Mouse (Mus musculus): ENCODE data around the gene Il1rap.

The Il1rap gene

GRCm38 (mm10) chr16:26612499-26613220, 31.2 kb downstream of the Il1rap start:
- DNase-seq (ENCODE audit: low read depth, low spot score), result no peak

DNA sequence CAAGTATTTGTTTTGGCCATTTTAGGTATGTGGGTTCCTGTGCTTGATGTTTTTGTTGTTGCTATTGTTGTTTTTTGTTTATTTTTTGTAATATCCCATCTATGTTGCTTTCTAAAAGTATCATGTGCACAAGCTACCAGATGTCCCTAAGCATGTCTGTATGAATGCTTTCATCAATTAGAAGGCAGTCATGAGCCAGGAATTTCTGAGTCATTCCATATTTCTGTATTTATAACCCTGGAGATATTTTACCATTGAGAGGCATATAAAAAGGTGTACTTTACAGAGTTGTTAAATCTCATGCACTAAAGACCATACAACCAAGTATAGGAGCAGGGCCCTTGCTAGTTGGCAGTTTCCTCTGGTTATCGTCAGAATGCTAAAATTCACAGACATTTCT, 41.6 kb downstream of the Il1rap start:
- no peak for DNase-seq (ENCODE audit: low read depth, low spot score)

GRCm38 (mm10) chr16:26626065-26626464, 44.6 kb downstream of the Il1rap start:
- no peak for DNase-seq (ENCODE audit: low read depth, low spot score)

DNA sequence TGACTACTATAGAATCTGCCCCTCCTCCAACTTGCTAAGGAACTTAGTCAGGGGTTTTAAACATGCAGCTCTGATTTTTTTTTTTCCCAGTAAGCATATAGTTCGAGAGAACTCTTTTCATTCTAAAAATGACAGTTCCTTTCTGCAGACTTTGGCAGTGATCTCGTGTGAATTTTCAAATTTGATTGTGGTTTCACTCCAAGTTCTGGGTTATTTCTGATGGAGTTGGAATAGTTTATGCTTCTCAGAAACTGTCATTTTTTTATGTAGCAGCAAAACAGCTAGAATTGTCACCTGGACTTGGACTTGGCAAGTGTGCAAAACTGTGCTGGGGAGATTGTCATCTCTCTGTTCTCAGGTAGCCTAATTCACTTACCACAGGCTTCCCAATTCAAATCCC, 53.3 kb downstream of the Il1rap start:
- DNase-seq (ENCODE audit: low read depth, low spot score), result no peak

GRCm38 (mm10) chr16:26643077-26643476, 61.6 kb downstream of the Il1rap start:
- DNase-seq (ENCODE audit: low read depth, low spot score), result no peak

DNA sequence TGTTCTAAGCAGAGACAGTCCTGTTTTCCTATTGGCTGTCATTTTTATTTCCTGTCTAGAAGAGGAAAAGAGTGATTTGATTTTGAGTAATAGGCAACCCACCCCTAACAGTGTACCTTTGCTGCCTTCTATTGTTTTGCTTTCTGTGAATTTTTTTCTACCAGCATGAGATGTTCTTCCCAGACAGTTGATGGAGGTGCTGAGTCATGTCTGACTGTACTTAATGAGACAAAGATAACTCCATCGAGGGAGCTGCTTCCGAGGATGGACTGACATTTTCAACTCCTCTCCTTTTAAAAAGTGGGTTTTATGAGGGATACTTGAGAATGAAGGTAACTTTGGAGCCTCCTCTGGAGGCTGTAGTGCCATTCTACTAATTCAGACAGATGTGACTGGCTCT, 64.6 kb downstream of the Il1rap start:
- DNase-seq (ENCODE audit: low read depth, low spot score), result no peak

DNA sequence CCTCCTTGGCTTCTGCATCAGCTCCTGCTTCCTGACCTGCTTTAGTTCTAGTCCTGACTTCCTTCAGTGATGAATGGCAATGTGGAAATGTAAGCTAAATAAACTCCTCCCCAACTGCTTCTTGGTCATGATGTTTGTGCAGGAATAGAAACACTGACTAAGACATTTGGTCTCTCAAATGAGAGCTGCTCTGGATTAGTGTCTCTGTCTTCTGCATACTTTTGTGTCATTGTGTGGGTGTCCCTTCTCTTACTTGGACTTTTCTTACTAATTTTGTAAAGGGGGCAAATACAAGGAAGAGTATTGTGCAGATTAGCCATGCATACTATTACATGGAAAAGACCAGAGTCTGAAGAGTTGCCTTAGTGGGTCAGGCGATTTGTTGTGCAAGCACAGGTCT, 65.5 kb downstream of the Il1rap start:
- no peak for DNase-seq (ENCODE audit: low read depth, low spot score)

DNA sequence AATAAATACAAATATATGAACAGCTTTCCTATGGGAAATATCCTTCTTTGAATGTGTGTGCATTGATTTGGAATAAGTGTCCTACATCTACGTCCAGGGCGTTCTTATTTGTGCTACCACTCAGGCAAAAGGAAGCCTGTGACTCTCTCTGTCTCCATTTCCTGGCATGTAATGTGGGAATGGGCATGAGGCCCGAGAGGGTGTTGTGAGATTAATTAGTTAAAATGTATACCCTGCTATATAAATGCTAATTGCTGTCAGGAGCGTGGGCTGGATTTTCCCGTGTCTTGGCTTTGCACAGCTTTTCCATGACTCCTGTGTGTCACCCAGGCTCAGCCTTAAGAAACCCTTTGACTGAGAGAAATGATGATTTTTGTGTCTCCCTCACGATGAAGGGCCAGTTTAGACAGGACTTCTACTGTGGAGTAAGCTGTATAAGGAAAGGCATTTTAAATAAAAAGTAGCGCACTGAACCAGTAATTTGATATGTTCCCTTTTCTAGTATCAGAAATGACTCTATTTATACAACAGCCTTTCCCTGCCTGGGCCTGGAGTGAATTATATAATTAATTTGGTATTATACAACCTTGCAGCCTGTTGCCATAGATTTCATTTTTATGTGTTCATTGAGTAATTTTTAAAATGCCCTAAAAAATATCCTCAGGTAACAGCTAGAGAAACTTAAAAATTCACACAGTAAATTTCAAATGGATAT, 81.4 kb downstream of the Il1rap start:
- DNase-seq (ENCODE audit: low read depth, low spot score), result no peak

GRCm38 (mm10) chr16:26666401-26666800, 84.9 kb downstream of the Il1rap start:
- no peak for DNase-seq (ENCODE audit: low read depth, low spot score)

DNA sequence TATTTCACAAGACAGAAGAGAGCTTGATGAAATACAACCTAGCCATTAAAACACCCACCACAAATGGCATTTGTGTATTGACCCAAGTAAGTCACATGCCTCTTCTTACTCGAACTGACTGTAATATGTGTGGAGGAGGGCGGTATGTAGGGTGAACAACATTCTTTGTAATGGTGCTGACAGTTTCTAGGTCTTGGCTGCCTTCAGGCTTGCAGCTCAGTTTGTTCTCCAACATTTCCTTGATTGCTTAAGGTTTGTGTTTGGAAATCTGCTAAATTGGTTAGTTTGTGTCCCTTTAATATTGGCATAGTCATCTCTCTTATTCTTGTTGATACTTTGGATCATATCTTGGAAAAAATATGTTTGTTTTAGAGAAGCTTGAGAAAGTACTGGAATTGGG, 87.6 kb downstream of the Il1rap start:
- DNase-seq (ENCODE audit: low read depth, low spot score), result no peak

- no peak for DNase-seq (ENCODE audit: low read depth, low spot score)
Observed at GRCm38 (mm10) chr16:26680381-26680780, 98.9 kb downstream of the Il1rap start.

- DNase-seq (ENCODE audit: low read depth, low spot score), result no peak
Observed at GRCm38 (mm10) chr16:26689771-26690170, 108.3 kb downstream of the Il1rap start.

DNA sequence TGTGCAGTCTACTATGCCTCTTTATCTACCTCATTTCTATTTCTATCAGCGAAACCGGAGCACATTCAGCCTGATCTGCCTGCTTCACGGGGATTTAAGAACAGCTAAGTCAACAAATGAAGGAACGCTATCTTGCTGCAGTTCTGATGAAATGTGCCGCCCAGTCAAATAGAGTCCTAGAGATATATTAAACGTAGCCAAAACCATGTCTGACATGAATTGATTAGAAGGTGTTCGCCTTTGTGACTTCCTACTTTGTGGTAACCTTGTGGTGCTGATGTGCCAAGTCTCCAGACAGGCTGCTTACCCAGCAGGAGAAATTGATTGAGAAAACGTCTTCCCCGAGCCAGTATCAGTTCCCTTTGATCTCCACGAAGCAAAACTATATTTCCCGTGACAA, 109.8 kb downstream of the Il1rap start:
- DNase-seq (ENCODE audit: low read depth, low spot score), result no peak

GRCm38 (mm10) chr16:26698076-26698475, 116.6 kb downstream of the Il1rap start:
- DNase-seq (ENCODE audit: low read depth, low spot score), result no peak

GRCm38 (mm10) chr16:26700440-26701103, 119.1 kb downstream of the Il1rap start:
- no peak for DNase-seq (ENCODE audit: low read depth, low spot score)

- DNase-seq (ENCODE audit: low read depth, low spot score), result no peak
Observed at GRCm38 (mm10) chr16:26705658-26706371, 124.3 kb downstream of the Il1rap start.

GRCm38 (mm10) chr16:26706503-26706902, 125.0 kb downstream of the Il1rap start:
- no peak for DNase-seq (ENCODE audit: low read depth, low spot score)

GRCm38 (mm10) chr16:26710922-26711321, 129.4 kb downstream of the Il1rap start:
- DNase-seq (ENCODE audit: low read depth, low spot score), result no peak

GRCm38 (mm10) chr16:26713538-26714316, 132.2 kb downstream of the Il1rap start:
- no peak for DNase-seq (ENCODE audit: low read depth, low spot score)

DNA sequence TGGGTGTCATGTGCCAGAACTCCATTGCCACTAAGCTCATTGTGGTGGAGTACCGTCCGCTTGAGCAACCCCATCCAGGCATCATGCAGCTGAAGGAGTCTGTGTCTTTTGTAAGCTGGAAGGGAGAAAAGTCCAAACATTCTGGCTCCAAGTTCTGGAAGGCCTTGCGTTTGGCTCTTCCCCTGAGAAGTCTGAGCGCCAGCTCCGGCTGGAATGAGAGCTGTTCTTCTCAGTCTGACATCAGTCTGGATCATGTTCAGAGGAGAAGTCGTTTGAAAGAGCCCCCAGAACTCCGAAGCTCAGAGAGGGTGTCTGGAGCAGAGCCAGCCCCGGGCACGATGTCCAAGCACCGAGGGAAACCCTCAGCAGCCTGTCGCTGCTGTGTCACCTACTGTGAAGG, 141.0 kb downstream of the Il1rap start:
- no peak for DNase-seq (ENCODE audit: low read depth, low spot score)
